Mouse (Mus musculus): ENCODE results near the gene Cyp1b1.

Cyp1b1 gene

GRCm38 (mm10) chr17:79713643-79714367, 1.1 kb downstream of the Cyp1b1 start:
- no peak for DNase-seq (ENCODE audit: low read depth, low spot score)

GRCm38 (mm10) chr17:79713276-79713642, 1.6 kb downstream of the Cyp1b1 start:
- no peak for DNase-seq (ENCODE audit: low read depth, low spot score)

GRCm38 (mm10) chr17:79712536-79712935, 2.3 kb downstream of the Cyp1b1 start:
- DNase-seq (ENCODE audit: low read depth, low spot score) = no peak

GRCm38 (mm10) chr17:79711944-79712343, 2.9 kb downstream of the Cyp1b1 start:
- no peak for DNase-seq (ENCODE audit: low read depth, low spot score)

- DNase-seq (ENCODE audit: low read depth, low spot score) = no peak
Observed at GRCm38 (mm10) chr17:79710246-79710842, 4.5 kb downstream of the Cyp1b1 start.

GRCm38 (mm10) chr17:79709718-79710117, 5.1 kb downstream of the Cyp1b1 start:
- DNase-seq (ENCODE audit: low read depth, low spot score) = no peak

- DNase-seq (ENCODE audit: low read depth, low spot score) = no peak
Observed at GRCm38 (mm10) chr17:79708168-79708567, 6.7 kb downstream of the Cyp1b1 start.

- DNase-seq (ENCODE audit: low read depth, low spot score) = no peak
Observed at GRCm38 (mm10) chr17:79705671-79706455, 9.0 kb downstream of the Cyp1b1 start.

- DNase-seq (ENCODE audit: low read depth, low spot score) = no peak
Observed at GRCm38 (mm10) chr17:79700871-79701270, 14.0 kb downstream of the Cyp1b1 start.

- no peak for DNase-seq (ENCODE audit: low read depth, low spot score)
Observed at GRCm38 (mm10) chr17:79699197-79699596, 15.7 kb downstream of the Cyp1b1 start.

GRCm38 (mm10) chr17:79695541-79695940, 19.3 kb downstream of the Cyp1b1 start:
- DNase-seq (ENCODE audit: low read depth, low spot score) = no peak

- DNase-seq (ENCODE audit: low read depth, low spot score) = no peak
Observed at GRCm38 (mm10) chr17:79695106-79695505, 19.8 kb downstream of the Cyp1b1 start.

GRCm38 (mm10) chr17:79670837-79671236, 44.0 kb downstream of the Cyp1b1 start:
- DNase-seq (ENCODE audit: low read depth, low spot score) = no peak

GRCm38 (mm10) chr17:79664106-79664417, 50.8 kb downstream of the Cyp1b1 start:
- DNase-seq (ENCODE audit: low read depth, low spot score) = no peak

- DNase-seq (ENCODE audit: low read depth, low spot score) = peak; percentile 49
Observed at GRCm38 (mm10) chr17:79663393-79664105, 51.3 kb downstream of the Cyp1b1 start.

- no peak for DNase-seq (ENCODE audit: low read depth, low spot score)
Observed at GRCm38 (mm10) chr17:79661848-79662247, 53.0 kb downstream of the Cyp1b1 start.

- DNase-seq (ENCODE audit: low read depth, low spot score) = peak; percentile 32
Observed at GRCm38 (mm10) chr17:79661387-79661786, 53.5 kb downstream of the Cyp1b1 start.

GRCm38 (mm10) chr17:79658863-79659262, 56.0 kb downstream of the Cyp1b1 start:
- DNase-seq (ENCODE audit: low read depth, low spot score) = no peak

GRCm38 (mm10) chr17:79658452-79658851, 56.4 kb downstream of the Cyp1b1 start:
- no peak for DNase-seq (ENCODE audit: low read depth, low spot score)

GRCm38 (mm10) chr17:79657785-79658184, 57.1 kb downstream of the Cyp1b1 start:
- DNase-seq (ENCODE audit: low read depth, low spot score) = no peak

GRCm38 (mm10) chr17:79654187-79654586, 60.7 kb downstream of the Cyp1b1 start:
- no peak for DNase-seq (ENCODE audit: low read depth, low spot score)

GRCm38 (mm10) chr17:79653171-79653570, 61.7 kb downstream of the Cyp1b1 start:
- DNase-seq (ENCODE audit: low read depth, low spot score) = no peak

All from telencephalon, adult 2 months (tissue).